Mouse (Mus musculus) E14TG2a.4 (cell line): ENCODE results near the gene 4930470P17Rik.

Source experiments
- CTCF ChIP-seq: conservative IDR thresholded peaks from 2 replicates; pipeline ENCODE4 v1.5.1; 2014; ENCODE audit warnings: low read length
- POU5F1 ChIP-seq: IDR thresholded peaks from 2 replicates; pipeline ENCODE4 v1.6.1; 2014; ENCODE audit warnings: low read length, borderline replicate concordance

DNA sequence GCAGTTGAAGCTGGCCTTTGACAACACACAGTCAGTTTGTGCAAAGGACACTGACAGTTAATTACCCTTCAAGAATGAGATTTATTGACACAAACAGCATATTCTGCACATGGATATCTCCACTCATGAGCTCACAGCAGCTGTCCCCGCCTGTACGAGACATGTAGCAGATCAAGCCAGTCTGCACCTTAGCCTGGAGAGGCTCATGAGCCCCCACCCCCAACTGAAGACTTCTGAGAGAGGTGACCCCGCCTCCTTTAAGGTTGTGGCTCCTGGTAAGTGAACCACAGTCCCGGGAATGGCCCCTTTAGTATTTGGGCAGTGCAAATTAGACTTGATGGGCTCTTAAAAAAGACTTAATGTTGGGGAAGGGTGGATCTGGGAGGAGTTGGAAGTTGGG is 56.1 kb downstream of the 4930470P17Rik start:
- TF ChIP-seq CTCF (no peak), POU5F1 (no peak)
